Mouse (Mus musculus): ENCODE data around the gene Nudt21.

DNA sequence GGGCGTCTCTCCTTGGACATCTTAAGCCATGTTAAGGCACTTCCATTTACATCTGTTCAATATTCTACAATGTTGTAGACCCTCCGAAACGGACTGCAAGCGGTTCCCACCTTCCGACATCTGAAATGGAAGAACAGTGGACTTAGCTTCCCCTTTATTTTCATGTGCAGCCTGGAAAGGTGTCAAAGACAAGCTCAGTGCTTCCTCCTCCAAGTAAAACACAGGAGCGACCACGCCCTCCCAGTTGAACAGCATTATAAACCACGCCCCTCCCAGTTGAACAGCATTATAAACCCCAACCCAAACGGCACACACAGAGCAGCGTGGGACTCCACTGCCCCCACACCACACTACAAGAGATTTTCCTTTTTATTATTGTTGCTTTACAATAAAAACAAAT lies 65.4 kb downstream of the Nudt21 start:
- TF ChIP-seq CTCF (IDR thresholded peaks at IDR 0.05) = no peak
- no peak for TF ChIP-seq EP300 (IDR thresholded peaks at IDR 0.05)

All from lung, postnatal 0 days (tissue).